Mouse (Mus musculus) heart, adult 8-10 months (tissue): ENCODE measurements around the gene Ccdc92. TPM values are rescaled to one million over a fixed set of nuclear protein-coding genes. Genes with fewer than 3 reads are reported as not detected.
A peak's percentile ranks its signal among the peaks of the same experiment; 100 is the strongest.

Experiments
- DNase-seq: peaks from one replicate; pipeline ENCODE4 v3.0.0; 2022; ENCODE audit warnings: low spot score
- total RNA-seq, 4 experiments: library from RNA; stranded (reverse); gene quantifications; 2 replicates each; pipeline ENCODE4 v1.2.4; 2022

Gene Ccdc92
- total RNA-seq, 4 experiments from 2014 or later: 1.4 to 2.0 (median 1.6) TPM

DNA sequence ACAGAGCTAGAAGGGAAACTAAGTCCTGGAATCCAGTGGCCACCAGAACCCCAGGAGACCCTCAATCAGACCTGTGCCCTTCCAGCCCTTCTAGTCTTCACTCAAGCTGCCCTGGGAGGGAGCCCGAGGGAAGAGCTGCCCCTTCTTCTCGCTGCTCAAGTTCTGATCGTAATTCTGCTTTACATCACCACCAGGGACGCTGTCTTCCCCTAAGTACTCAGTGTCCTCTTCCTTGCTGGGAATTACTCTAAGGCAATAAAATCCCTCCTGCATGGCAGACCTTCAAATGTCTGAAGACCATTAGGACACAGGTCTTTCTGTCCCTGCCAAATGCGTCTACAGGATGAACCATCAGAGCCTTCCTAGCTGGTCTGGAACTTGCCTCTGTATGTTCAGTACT is 2.2 kb downstream of the Ccdc92 start:
- DNase-seq: no peak

DNA sequence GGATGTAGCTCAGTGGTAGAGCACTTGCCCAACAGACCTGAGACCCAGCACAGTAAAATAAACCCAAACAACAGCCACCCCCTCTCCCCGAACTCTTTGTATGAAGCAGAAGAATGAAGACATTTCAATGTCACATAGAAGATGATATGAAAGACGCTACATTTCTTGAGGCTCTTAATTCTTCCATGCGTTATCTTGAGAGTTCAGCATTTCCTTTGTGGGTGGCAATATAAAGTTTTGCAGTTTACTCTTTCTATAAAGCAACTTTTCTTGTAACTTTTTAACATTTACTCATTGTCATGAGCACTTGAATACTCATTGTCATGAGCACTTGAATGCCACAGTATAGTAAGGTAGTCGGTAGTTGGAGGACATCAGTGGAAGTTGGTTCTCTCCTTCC is 8.0 kb downstream of the Ccdc92 start:
- no peak for DNase-seq

DNA sequence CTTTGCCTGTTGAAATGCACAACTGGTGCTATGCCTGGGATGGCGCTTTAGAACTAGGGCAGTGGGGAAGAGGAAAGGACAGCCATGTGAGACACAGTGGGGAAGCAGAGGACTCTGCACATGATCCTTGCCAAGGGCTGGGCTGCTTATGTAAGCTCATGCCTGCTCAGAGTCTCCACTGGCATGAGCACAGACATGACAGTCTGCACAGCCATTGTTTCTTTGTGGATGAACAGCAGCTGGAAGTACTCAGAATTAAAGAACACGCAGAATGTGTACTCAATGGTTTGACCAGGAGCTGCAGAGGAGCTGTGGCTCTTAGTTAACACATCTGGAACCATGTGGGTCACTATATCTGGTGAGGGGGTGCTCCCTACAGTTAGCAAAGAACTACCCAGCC is 9.1 kb downstream of the Ccdc92 start:
- no peak for DNase-seq

DNA sequence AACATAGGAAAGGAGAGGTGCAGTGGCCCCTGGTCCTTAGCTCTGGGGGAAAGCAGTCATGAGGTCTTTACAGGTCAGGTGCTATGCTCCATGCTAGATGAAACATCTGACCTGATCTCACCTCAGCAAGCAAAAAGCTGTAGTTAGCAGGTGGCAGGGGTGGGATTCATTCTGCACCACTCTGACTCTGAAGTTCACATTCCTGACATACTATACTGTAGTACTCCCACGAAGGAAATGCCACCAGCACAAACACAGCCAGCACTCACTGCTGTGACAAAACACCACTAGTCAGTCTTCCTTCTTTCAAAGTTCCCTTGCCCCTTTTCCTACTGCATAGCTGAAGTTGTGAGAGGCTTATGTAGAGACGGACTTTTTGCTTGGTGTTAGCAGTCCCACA is 9.9 kb downstream of the Ccdc92 start:
- DNase-seq: no peak

DNA sequence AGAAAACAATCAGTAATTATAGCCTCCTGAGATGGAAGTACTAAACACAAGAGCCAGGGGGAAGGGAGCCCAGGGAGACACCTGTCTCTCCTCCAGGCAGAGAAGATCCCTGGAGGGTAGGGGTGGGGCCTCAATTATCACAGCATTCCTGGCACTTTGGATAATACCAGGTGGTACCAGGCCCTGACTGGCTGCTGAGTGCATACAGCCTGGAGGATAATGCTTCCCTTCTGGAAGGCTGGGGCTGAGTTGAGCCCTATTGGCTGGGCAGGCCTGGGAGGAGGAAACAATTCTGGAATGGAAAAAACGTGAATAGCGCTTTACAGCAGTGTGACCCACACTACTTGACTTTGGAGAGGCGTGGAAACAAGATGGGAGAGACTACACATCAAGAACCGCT is 10.7 kb downstream of the Ccdc92 start:
- DNase-seq: no peak

DNA sequence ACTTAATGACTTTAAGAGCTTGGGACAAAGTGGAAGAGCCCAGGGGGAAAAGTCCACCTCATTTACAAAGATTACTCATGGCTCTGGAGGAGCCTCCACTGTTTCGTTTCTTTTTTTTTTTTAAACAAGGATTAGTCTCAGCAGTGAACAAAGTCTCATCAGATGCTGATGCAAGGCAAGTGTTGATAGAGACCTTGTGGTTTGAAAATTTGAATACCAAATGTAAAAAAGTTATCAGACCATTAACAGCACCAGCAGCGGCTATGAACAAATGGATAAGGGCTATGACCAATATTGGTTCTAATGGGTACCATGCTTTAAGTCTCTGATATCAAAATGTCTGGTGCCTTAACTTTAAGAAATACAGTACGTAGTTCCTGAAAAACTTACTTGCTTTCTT is 13.2 kb downstream of the Ccdc92 start:
- DNase-seq: no peak

DNA sequence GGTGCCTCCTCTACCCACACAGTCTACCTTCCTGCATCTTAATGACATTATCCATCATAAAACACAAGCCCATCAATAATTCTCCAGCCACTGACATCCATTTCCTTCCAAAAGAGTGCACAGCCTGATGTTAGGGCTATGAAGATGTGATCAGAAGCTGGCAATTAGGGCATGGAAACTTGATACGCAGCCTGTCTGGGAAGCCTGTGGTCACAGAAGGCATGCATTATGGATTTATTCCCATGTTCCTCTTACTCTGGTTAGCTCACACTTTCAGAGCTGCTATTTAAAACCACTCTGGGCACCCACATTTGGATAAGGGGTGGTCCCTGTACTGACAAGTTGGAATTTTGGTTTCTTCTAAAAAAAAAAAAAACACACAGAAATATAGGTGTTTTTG is 15.2 kb downstream of the Ccdc92 start:
- DNase-seq: no peak

DNA sequence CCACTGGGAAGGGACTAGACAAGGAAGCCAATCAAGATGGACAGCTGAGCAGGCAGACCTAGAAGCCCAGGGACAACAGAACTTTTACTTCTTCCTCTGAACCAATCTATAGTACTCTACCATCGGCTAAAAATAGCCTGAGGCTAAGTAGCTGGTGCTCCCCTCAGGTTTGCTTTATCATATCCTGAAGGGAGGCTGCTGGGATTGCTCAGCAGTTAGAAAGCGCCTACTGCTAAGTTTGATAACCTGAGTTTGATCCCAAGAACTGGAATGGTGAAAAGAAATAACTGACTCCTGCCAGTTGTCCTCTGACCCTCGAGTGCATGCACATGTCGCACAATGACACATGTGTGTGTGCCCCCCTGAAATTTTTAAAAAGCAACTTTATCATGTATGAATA is 17.3 kb downstream of the Ccdc92 start:
- no peak for DNase-seq

DNA sequence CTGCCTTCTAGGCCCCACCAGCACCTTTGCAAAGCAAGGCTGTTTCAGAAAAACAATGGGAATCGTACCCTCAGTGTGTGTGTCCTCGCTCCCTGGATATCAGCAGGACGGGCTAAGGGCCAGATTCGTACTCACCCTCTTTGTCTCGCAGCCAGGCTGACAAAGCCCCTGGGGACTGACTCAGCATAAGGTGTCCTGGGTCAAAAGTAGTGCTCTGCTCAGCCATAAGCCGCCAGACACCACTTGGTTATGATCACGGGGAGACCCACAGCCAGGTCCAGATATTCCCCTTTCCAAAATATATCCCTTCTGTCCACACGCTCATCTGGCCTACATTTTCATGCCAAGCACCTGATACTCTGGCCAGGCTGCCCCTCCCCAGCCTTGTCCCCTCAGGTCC is 18.8 kb downstream of the Ccdc92 start:
- DNase-seq: peak; percentile 12

DNA sequence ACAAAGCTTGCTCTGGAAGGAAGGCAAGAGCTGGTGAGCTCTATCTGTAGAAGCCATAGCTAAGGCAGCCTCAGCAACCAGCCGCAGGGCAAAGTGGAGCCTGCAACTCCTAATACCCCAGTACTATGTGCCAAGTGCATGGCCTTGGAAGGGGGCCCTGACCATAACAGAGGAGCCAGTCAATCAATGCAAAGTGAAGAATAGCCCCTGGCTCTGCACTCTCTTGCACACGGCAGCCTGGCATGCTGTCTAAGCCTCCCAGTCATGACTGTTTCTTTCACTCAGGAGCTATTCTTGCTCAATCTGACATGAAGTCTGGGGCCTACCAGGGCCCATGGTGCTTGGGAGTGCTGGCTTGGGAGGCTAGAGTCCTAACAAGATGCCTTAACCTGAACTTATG is 21.6 kb downstream of the Ccdc92 start:
- no peak for DNase-seq

DNA sequence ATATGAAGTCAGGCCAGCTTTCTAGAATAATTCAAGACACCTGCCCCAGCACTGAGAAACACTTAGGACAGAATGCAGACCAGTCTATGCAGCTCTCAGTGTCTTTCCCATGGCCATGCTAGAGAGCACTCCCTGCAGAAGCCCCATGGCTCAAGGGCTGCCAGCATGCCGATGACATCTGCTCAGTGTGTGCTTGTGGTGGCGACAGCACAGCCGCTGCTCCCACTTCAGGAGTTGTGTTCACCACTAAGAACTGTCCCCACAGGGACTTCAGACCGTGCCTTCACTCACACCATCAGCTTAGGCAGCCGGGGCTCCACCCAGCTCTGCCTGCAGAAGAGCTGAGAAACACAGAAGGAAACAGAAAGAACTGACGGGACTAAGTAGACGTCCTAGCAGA is 22.0 kb downstream of the Ccdc92 start:
- no peak for DNase-seq

DNA sequence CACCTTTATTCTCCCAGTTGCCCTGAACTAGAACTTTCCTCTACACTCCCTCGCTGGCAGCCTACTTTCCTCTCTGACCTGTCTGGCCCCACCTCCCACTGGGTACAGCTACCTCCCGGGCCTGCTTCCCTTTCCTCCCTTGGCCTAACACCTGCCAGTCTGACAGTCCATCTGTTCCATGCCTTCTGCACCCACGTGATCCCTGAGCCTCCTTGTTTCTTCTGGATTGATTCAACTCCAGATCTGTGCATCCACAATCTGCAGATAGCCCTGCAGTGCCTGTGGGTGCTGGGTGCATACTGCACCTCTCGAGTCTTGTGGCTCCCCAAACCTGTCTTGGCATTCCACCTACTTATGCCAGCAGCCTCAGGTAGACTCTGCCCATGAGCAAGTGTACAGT is 25.6 kb downstream of the Ccdc92 start:
- DNase-seq: no peak

DNA sequence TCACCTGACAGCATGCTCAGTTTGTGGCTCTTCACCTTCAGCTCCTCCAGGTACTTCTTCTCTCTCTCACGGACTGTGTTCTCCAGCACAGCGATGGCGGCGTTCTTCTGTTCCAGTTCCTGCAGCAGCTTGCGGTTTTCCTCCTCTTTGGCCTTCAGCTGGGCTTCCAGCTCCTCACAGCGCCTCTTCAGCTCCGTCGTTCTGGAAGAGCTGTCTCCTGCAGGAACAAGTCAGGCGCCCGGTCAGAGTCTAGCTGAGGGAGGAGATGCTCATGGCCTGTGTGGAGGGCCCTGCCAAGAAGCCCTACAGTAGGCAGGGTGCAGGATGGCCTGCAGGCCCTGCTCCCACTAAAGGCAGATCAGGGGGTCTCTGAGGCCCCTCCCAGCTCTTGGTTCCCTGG is 26.1 kb downstream of the Ccdc92 start:
- DNase-seq: no peak

DNA sequence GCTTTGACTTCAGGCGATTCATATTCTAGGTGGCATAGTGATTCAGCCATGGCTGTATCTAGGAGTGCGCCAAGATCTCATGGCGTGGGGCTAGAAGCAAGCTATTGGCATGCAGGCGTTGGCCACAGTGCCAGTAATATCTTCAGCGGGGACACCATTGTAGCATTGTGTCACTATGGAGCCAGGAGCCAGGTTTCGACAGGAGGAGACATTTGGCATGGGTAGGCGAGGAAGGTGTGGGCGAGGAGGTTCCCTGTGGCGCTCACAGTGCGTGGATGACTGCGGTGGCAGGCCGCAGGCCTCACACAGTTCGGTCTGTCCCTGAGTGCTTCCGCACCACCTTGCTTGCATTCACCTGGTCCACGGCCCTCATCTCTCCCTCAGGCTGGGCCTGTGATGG is 27.0 kb downstream of the Ccdc92 start:
- DNase-seq: no peak

DNA sequence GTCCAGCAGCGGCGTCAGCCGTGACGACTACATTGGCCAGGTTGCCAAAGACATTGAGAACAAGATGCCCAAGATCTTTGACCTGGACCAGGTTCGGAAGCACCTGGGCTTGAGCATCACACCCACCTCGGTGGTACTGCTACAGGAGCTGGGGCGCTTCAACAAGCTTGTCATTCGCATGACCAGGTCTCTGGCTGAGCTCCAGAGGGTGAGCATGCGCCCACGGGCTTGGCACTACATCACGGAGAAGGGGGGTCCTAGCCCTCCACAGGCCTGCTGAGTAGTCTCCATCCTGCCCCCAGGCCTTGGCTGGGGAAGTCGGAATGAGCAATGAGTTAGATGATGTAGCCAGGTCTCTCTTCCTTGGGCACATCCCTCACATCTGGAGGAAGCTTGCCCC is 31.9 kb downstream of the Ccdc92 start:
- DNase-seq: no peak

DNA sequence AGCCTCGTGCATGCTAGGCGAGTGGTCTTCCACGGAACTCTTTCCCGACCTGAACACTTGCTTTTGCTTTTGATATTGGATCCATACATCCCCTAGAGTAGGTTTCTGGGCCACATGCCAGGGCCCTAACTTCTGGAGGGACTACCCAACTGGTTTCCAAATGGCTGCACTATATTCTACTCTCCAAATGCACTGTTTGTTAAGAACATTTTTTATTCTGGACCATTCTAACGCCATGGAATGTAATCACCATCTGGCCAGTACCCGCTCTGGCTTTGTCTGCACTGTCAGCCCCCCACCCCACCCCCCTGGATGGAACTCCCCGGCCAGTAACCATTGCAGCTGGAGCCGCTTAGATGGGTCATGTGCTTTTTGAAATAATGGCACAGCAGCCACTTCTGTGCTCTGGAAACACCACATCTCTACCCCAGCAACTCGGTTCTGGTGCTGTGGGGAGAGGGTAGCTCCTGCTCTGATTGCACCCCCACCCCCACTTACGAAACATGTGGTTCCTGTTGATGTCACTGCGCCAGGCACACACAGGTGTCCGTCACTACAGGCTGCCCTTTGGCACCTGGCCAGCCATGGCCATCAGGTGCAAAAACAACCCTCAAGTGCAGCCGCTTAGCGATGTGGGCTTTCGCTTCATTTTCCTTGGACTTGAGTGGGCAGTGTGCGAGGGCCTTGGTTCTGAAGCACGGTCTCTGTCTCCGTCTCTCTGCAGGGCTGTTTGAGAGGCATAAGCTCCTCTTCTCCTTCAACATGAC is 39.9 kb downstream of the Ccdc92 start:
- DNase-seq: no peak

DNA sequence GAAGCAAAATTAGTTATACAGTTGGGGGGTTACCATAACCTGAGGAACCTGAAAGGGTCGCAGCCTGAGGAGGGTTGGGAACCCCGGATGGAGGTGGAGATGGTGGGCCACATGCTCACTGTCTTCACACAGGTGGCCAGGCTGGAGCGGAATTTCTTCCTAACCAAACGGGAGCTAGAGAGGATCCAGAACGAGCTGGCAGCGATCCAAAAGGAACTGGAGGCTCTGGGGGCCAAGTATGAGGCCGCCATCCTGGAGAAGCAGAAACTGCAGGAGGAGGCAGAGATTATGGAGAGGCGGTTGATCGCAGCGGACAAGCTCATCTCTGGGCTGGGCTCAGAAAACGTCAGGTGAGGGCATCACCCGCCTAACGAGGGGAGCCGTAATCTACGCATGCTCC is 45.2 kb downstream of the Ccdc92 start:
- no peak for DNase-seq

DNA sequence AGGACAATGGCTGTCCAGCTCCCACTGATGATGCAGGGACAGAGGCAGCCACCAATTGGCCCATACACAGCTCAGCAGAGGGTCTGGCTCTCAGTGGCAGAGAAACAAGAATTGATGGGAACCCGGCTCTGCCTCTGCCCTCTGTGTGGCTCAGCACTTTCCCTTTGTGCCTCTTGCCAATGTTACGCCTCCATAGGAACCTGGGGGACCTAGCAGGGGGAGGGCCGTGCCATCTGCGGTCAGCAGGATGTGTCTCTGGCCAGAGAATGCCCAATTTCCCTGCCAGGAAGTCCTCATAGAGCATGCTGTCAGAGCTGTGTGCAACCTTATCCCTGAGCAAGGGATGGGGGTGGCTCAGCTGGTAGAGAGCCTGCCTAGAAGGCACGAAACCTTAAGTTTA is 47.4 kb downstream of the Ccdc92 start:
- DNase-seq: no peak

DNA sequence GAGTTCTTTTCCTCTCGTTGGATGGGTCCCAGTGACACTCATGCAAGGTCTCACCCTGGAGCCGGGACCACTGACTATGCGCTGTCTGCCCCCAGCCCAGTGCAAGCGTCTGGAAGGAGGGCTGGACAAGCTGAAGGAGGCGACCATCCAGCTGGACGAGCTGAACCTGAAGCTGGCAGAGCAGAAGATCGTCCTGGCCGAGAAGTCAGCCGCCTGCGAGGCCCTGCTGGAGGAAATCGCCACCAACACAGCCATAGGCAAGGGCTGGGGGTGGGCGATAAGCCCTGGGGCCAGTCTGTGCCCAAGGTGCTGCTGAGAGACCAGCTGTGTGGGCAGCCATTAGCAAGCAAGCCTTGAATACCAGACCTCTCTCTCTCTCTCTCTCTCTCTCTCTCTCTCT is 49.8 kb downstream of the Ccdc92 start:
- no peak for DNase-seq

DNA sequence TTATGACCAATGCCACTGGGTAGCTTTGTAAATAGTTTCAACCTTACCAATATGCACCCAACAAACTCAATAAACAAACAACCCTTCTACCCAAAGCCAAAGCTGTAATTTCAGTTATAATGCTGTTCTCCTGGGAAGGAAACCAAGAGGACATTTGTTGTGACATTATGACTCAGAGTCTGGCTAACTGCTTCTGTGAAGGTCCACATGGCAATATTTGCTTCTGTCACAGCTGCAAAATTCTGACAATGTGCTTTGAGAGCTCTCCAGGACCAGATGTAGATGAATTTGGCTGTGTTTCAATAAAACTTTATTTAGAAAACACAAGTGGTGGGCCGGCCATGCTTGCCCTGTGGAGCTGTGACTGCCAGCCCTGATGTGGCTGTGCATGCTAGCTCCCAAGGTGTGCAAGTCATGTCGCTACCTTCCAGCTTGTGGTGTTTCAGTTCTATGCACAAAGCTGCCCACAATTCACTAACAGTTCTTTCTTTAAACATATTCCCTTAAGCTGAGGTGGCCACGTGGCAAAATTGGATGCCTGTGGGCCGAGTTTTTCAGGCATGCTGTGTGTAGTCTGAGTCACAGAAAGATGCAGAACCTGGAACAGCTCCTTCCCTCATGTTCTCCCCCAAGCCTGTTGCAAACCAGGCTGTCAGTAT is 52.4 kb downstream of the Ccdc92 start:
- DNase-seq: peak; percentile 64

DNA sequence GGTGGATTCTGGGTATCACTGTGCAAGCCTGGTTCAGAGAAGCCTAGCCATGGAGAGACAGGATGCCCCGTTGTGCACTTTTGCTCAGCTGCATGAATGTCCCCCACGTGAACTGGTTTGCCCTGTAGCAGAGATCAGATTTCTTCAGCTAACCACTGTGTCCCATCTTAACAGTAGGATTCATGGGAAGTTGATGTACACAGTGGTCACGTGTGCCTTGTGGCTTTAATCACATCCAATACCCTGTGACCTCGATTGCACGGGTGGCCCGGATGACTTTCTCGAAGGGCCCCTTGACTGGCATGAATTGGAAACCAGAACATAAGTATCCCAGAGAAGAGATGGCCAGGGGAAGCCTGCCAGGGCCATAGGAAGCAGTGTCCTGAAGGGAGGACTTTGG is 70.1 kb downstream of the Ccdc92 start:
- no peak for DNase-seq

DNA sequence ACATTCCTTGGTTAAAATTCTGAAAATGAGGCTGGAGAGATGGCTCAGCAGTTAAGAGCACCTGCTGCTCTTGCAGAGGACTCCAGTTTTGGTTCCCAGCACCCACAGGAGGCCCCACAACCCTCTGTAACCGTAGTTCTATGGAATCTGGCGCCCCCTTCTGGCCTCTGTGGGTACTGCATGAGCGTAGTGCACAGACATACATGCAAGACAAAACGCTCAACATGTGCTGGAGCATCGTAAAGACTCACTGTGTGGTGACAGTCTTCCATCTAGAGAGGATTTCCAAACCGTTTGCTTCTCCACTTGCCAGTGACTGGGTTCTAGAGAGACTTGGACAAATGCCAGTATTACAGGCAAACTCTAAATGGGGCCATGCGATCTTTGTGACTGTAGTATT is 76.6 kb downstream of the Ccdc92 start:
- DNase-seq: no peak
